8 mouse cellular contexts compared by ENCODE assay signal in genomic region chr10:40246374-40247165, GRCm38 (mm10). TPM values are rescaled to one million over a fixed set of nuclear protein-coding genes. Genes with fewer than 3 reads are reported as not detected.
DNase-seq lines count a peak whose midpoint lies in the region; ATAC-seq and TF ChIP-seq lines count a peak whose summit lies in the region.

Rpf2 (minus strand) TSS chr10:40247036.

- no peak for TF ChIP-seq CTCF in brain, embryonic 14.5 days (IDR thresholded peaks at IDR 0.05; ENCODE audit: borderline replicate concordance, extremely low read depth, insufficient read depth, insufficient read length)
- TF ChIP-seq CTCF in kidney, postnatal 0 days (IDR thresholded peaks at IDR 0.05; ENCODE audit: low read depth), result no peak

- TF ChIP-seq POLR2A in brain, embryonic 14.5 days (IDR thresholded peaks at IDR 0.05; ENCODE audit: borderline replicate concordance, extremely low read depth, insufficient read depth, insufficient read length, poor library complexity, severe bottlenecking), result peak; percentile 32; the same call in 1 of the 2 replicates

- WGBS in heart, embryonic 12.5 days, result under 1% methylated on average over 54 of the region's 54 CpGs
- WGBS in kidney, postnatal 0 days, result 1% methylated on average over 54 of the region's 54 CpGs
- WGBS in liver, embryonic 13.5 days (ENCODE audit: insufficient replicate concordance), result under 1% methylated on average over 54 of the region's 54 CpGs
- under 1% methylated on average over 54 of the region's 54 CpGs for WGBS in stomach, embryonic 16.5 days

- H3K4me3 ChIP-seq in erythroblast, embryonic 14.5 days (replicated peaks), result peak within 1 kb of the TSS; percentile 78
- H3K4me3 ChIP-seq in heart, embryonic 12.5 days, result peak within 1 kb of the TSS; percentile 63
- peak within 1 kb of the TSS; percentile 84 for H3K4me3 ChIP-seq in kidney, postnatal 0 days (replicated peaks; ENCODE audit: low read depth, low read length)
- H3K4me3 ChIP-seq in liver, embryonic 13.5 days (replicated peaks), result peak within 1 kb of the TSS; percentile 80
- H3K4me3 ChIP-seq in stomach, embryonic 16.5 days (replicated peaks; ENCODE audit: low read length), result peak within 1 kb of the TSS; percentile 92

- peak within 1 kb of the TSS; percentile 71 for H3K4me2 ChIP-seq in heart, embryonic 12.5 days
- H3K4me2 ChIP-seq in kidney, postnatal 0 days (ENCODE audit: low read length), result peak within 1 kb of the TSS; percentile 75
- H3K4me2 ChIP-seq in liver, embryonic 13.5 days, result peak within 1 kb of the TSS; percentile 76
- H3K4me2 ChIP-seq in stomach, embryonic 16.5 days (ENCODE audit: low read depth, low read length), result peak within 1 kb of the TSS; percentile 86

- peak within 1 kb of the TSS; percentile 68 for H3K9ac ChIP-seq in heart, embryonic 12.5 days
- H3K9ac ChIP-seq in kidney, postnatal 0 days (ENCODE audit: low read depth, low read length), result peak within 1 kb of the TSS; percentile 75
- peak within 1 kb of the TSS; percentile 75 for H3K9ac ChIP-seq in liver, embryonic 13.5 days
- peak within 1 kb of the TSS; percentile 80 for H3K9ac ChIP-seq in stomach, embryonic 16.5 days (ENCODE audit: low read length)

- no peaks in the 10 kb centered on the region for H3K27me3 ChIP-seq in erythroblast, embryonic 14.5 days (ENCODE audit: control insufficient read depth)
- H3K27me3 ChIP-seq in heart, embryonic 12.5 days (replicated peaks), result no peaks in the 10 kb centered on the region
- no peaks in the 10 kb centered on the region for H3K27me3 ChIP-seq in kidney, postnatal 0 days (ENCODE audit: insufficient read depth, low read length)
- no peaks in the 10 kb centered on the region for H3K27me3 ChIP-seq in liver, embryonic 13.5 days
- H3K27me3 ChIP-seq in stomach, embryonic 16.5 days (ENCODE audit: control insufficient read depth, insufficient read depth, low read length), result no peaks in the 10 kb centered on the region

- H3K9me3 ChIP-seq in erythroblast, embryonic 14.5 days (ENCODE audit: control insufficient read depth, low read length), result no peaks in the 10 kb centered on the region; the same call in none of the 2 replicates
- H3K9me3 ChIP-seq in heart, embryonic 12.5 days (replicated peaks), result no peaks in the 10 kb centered on the region
- no peaks in the 10 kb centered on the region for H3K9me3 ChIP-seq in kidney, postnatal 0 days (replicated peaks; ENCODE audit: low read length)
- no peaks in the 10 kb centered on the region for H3K9me3 ChIP-seq in liver, embryonic 13.5 days (replicated peaks)
- H3K9me3 ChIP-seq in stomach, embryonic 16.5 days (replicated peaks; ENCODE audit: control insufficient read depth, low read length), result no peaks in the 10 kb centered on the region

- H3K4me1 ChIP-seq in erythroblast, embryonic 14.5 days (ENCODE audit: control insufficient read depth), result peaks cover 44% of the 10 kb centered on the region
- no peaks in the 10 kb centered on the region; the same call in 1 of the 2 replicates for H3K4me1 ChIP-seq in heart, embryonic 12.5 days (replicated peaks)
- no peaks in the 10 kb centered on the region; the same call in 1 of the 2 replicates for H3K4me1 ChIP-seq in kidney, postnatal 0 days (replicated peaks; ENCODE audit: insufficient read depth, low read length)
- H3K4me1 ChIP-seq in liver, embryonic 13.5 days (replicated peaks), result peaks cover 29% of the 10 kb centered on the region
- H3K4me1 ChIP-seq in stomach, embryonic 16.5 days (ENCODE audit: control insufficient read depth, insufficient read depth, low read length), result no peaks in the 10 kb centered on the region

- ATAC-seq in heart, embryonic 12.5 days (ENCODE audit: insufficient number of reproducible peaks, low FRiP score), result peak; percentile 88
- ATAC-seq in kidney, postnatal 0 days (replicated peaks; ENCODE audit: low FRiP score, low read depth), result peak; percentile 89
- peak; percentile 88 for ATAC-seq in liver, embryonic 13.5 days (ENCODE audit: low read depth)
- peak; percentile 92 for ATAC-seq in stomach, embryonic 16.5 days (ENCODE audit: insufficient read depth, low FRiP score)

- peaks cover 69% of the 10 kb centered on the region for H3K36me3 ChIP-seq in erythroblast, embryonic 14.5 days (ENCODE audit: control insufficient read depth)
- peaks cover 61% of the 10 kb centered on the region for H3K36me3 ChIP-seq in heart, embryonic 12.5 days
- H3K36me3 ChIP-seq in kidney, postnatal 0 days (ENCODE audit: insufficient read depth, low read length), result peaks cover 41% of the 10 kb centered on the region; the same call in 1 of the 2 replicates
- H3K36me3 ChIP-seq in liver, embryonic 13.5 days, result peaks cover 63% of the 10 kb centered on the region
- peaks cover 19% of the 10 kb centered on the region for H3K36me3 ChIP-seq in stomach, embryonic 16.5 days (ENCODE audit: control insufficient read depth, insufficient read depth, low read length)

- H3K27ac ChIP-seq in heart, embryonic 12.5 days (ENCODE audit: poor library complexity, severe bottlenecking), result peak within 1 kb of the TSS; percentile 34; the same call in 1 of the 2 replicates
- H3K27ac ChIP-seq in kidney, postnatal 0 days, result peak within 1 kb of the TSS; percentile 68
- H3K27ac ChIP-seq in liver, embryonic 13.5 days, result peak within 1 kb of the TSS; percentile 76
- H3K27ac ChIP-seq in stomach, embryonic 16.5 days (ENCODE audit: low read length), result peak within 1 kb of the TSS; percentile 51; the same call in 1 of the 2 replicates

- peak; percentile 91 for DNase-seq in CD4-positive, CD25-positive, alpha-beta regulatory T cell, adult 2 months (ENCODE audit: low read depth, low spot score)
- DNase-seq in brain, embryonic 14.5 days (ENCODE audit: low read depth), result peak; percentile 97
- peak; percentile 95 for DNase-seq in kidney, postnatal 0 days (ENCODE audit: low spot score)
- DNase-seq in liver, embryonic 13.5 days, result peak; percentile 75
- peak; percentile 89 for DNase-seq in neural tube, embryonic 10.5 days (ENCODE audit: extremely low spot score, low spot score)

RNA-seq across cellular contexts. Expression of gene Rpf2, which starts in this region (rescaled TPM):
- 23.5 and 25.8 TPM in 2 replicates for polyA plus RNA-seq in brain, embryonic 14.5 days (2012; rRNA removed)
- 0.15 and 0.19 TPM in 2 replicates for polyA plus RNA-seq in erythroblast, embryonic 14.5 days (2012)
- polyA plus RNA-seq in heart, embryonic 12.5 days (2016; fragmentation: Nextera tagmentation; extraction: Ambion mirVana), result 42.0 and 44.5 TPM in 2 replicates
- 56.8 and 58.9 TPM in 2 replicates for polyA plus RNA-seq in kidney, postnatal 0 days (2015; fragmentation: Nextera tagmentation; extraction: Ambion mirVana)
- 61.4 and 74.1 TPM in 2 replicates for polyA plus RNA-seq in liver, embryonic 13.5 days (2015; fragmentation: Nextera tagmentation; extraction: Ambion mirVana)
- 50.6 and 55.3 TPM in 2 replicates for polyA plus RNA-seq in stomach, embryonic 16.5 days (2015; fragmentation: Nextera tagmentation; extraction: Ambion mirVana)

Comparison
In these comparisons a context has a peak if more than half of its experiments do, and no peak if none do; other contexts are left out.
1. Peak in every context shown above with its lines: DNase-seq, ATAC-seq, H3K4me3 ChIP-seq and H3K27ac ChIP-seq.
2. RNA of gene Rpf2 (polyA plus RNA-seq): 61.4 to 74.1 TPM in liver, embryonic 13.5 days, 56.8 to 58.9 TPM in kidney, postnatal 0 days, 50.6 to 55.3 TPM in stomach, embryonic 16.5 days, 42.0 to 44.5 TPM in heart, embryonic 12.5 days and 23.5 to 25.8 TPM in brain, embryonic 14.5 days; 0.15 to 0.19 TPM in erythroblast, embryonic 14.5 days; every median in the first group is over 10 times any median in the second.